Mouse (Mus musculus): ENCODE data around the gene Ank3. TPM values are rescaled to one million over a fixed set of nuclear protein-coding genes. Genes with fewer than 3 reads are reported as not detected.
"Not testable (repeated sequence)": the region's sequence is repeated elsewhere in the genome, so short reads cannot be mapped to it uniquely, and the experiment has no call there.

Ank3 gene
- polyA plus RNA-seq, 1 experiment from 2014 or later = 68.1 TPM

DNA sequence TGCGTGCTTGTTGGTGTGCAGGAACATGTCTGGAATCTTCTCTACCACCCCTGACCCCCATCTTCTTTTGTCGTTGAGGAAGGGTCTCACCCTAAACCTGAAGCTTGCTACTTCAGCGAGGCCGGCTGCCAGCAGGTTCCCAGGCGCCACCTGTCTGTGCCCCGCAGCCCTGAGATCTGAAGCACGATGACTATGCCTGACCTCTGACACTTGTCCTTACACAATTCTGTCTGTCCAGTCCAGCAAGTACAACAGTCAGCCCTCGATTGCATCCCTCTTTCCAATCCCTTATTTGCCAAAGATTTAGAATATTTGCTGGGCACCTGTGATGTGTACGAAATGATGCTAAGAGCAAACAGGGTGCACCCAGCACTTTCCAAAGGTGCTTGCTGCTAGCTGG lies 497.0 kb downstream of the Ank3 start:
- no peaks in the 10 kb centered on the region for H3K4me1 ChIP-seq
- H3K4me2 ChIP-seq = no peak overlapping the region
- peaks cover 25% of the 10 kb centered on the region for H3K36me3 ChIP-seq (replicated peaks)
- no peak overlapping the region for H3K27ac ChIP-seq
- H3K9me3 ChIP-seq = no peaks in the 10 kb centered on the region
- H3K4me3 ChIP-seq (replicated peaks) = no peak overlapping the region
- no peaks in the 10 kb centered on the region for H3K27me3 ChIP-seq
- H3K9ac ChIP-seq = no peak overlapping the region
- 73% methylated on average over 9 of the region's 9 CpGs for WGBS
- ATAC-seq (ENCODE audit: low FRiP score) = no peak

DNA sequence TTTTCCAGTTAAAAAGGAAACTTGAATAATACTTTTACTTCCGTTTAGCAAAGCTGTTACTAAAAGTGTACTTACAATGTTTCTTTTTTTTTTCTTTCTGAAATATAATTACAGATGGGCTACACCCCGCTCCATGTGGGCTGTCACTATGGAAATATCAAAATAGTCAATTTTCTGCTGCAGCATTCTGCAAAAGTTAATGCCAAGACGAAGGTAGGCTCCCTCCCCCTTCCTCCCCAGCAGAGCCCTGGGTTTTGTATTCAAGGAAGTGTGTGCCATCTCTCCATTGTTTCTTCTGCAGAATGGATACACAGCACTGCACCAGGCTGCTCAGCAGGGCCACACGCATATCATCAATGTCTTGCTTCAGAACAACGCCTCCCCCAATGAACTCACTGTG lies 499.4 kb downstream of the Ank3 start:
- Histone ChIP-seq H3K4me1 (no peaks in the 10 kb centered on the region), H3K27ac (no peak overlapping the region), H3K9ac (no peak overlapping the region), H3K27me3 (no peaks in the 10 kb centered on the region), H3K4me3 (replicated peaks) (no peak overlapping the region), H3K9me3 (no peaks in the 10 kb centered on the region), H3K4me2 (no peak overlapping the region), H3K36me3 (replicated peaks) (peaks cover 23% of the 10 kb centered on the region)
- no peak for ATAC-seq (ENCODE audit: low FRiP score)
- WGBS = 71% methylated on average over 5 of the region's 5 CpGs

DNA sequence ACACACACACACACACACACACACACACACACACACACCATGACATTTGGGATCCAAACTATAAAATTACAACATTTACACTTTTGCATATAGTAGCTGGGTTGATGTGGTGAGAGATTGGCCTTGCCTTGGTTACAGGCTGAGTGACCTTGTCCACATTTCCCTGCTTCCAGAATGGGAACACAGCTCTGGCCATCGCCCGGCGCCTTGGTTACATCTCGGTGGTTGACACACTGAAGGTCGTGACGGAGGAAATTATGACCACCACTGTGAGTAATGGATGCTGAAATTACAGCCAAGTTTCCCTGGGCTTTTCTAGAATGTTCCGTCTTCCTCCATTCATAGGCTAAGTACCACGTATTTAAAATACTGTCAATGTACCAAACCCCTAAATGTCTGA lies 500.2 kb downstream of the Ank3 start:
- Histone ChIP-seq H3K27me3 (no peaks in the 10 kb centered on the region), H3K27ac (no peak overlapping the region), H3K4me2 (no peak overlapping the region), H3K36me3 (replicated peaks) (peaks cover 23% of the 10 kb centered on the region), H3K4me3 (replicated peaks) (no peak overlapping the region), H3K9ac (no peak overlapping the region), H3K9me3 (no peaks in the 10 kb centered on the region), H3K4me1 (no peaks in the 10 kb centered on the region)
- 95% methylated on average over 8 of the region's 8 CpGs for WGBS
- ATAC-seq (ENCODE audit: low FRiP score) = no peak

DNA sequence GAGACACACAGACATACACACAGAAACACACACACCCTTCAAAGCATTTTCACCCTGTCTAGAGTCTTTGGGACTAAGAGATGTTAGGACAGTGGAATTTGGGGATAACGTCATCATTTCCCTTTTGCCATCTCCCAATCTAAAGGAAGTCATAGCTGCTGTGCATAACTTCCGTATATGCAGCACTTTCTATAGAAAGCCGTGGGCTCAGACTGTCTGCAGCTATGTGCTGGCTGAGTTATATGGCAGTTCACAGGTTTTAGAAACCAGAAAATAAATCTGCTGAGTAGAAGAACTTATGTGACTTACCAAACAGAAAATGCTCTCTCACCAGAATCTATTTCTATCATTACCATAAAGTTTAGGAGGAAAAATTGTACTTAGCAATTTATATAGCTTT lies 501.2 kb downstream of the Ank3 start:
- Histone ChIP-seq H3K9me3 (no peaks in the 10 kb centered on the region), H3K4me3 (replicated peaks) (no peak overlapping the region), H3K27me3 (no peaks in the 10 kb centered on the region), H3K27ac (no peak overlapping the region), H3K9ac (no peak overlapping the region), H3K4me2 (no peak overlapping the region), H3K36me3 (replicated peaks) (peaks cover 19% of the 10 kb centered on the region; the same call in 1 of the 2 replicates), H3K4me1 (no peaks in the 10 kb centered on the region)
- 88% methylated on average over 3 of the region's 3 CpGs for WGBS
- ATAC-seq (ENCODE audit: low FRiP score) = no peak

DNA sequence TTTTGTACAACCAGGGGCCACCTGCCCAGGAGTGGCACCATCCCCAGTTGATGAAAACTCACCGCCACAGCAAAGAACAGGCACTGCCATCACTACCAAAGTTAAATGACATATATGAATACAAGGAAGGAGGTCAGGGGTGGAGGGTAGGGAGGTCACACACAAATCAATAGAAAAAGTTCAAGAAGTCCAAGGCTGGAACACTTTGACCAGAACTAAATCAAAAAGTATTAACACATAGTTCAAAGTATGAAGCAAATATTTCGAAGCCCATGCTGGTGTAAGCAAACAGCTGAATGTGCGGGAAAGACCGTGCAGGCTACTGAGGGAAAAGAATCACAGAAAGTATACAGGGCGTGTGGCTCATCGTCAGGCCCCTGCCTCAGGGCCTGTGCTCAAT lies 503.5 kb downstream of the Ank3 start:
- H3K36me3 ChIP-seq (replicated peaks) = peaks cover 19% of the 10 kb centered on the region; the same call in 1 of the 2 replicates
- no peak overlapping the region for H3K27ac ChIP-seq
- no peaks in the 10 kb centered on the region for H3K27me3 ChIP-seq
- no peak overlapping the region for H3K4me2 ChIP-seq
- 79% methylated on average over 6 of the region's 6 CpGs for WGBS
- H3K9ac ChIP-seq = no peak overlapping the region
- no peak overlapping the region for H3K4me3 ChIP-seq (replicated peaks)
- H3K9me3 ChIP-seq = no peaks in the 10 kb centered on the region
- H3K4me1 ChIP-seq = no peaks in the 10 kb centered on the region
- ATAC-seq (ENCODE audit: low FRiP score) = no peak

DNA sequence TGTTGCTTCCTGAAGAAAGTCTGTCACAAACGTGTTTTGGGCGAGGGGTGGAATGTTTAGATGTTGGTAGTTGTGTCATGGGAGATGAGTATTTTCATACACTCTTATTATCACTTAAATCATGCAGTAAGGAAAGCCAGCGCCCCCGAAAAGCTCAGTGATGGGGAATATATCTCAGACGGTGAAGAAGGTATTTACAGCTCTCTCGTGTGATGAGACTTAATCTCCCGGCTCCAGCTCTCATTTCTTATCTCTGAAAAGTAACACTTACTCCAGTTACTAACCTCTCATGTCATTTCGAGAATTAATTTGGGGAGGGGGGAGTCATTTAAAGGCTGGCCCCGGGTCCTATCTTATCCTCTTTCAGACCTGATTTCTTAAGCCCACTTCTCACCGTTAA lies 505.7 kb downstream of the Ank3 start:
- Histone ChIP-seq H3K27me3 (no peaks in the 10 kb centered on the region), H3K4me2 (no peak overlapping the region), H3K27ac (no peak overlapping the region), H3K4me1 (no peaks in the 10 kb centered on the region), H3K4me3 (replicated peaks) (no peak overlapping the region), H3K9ac (no peak overlapping the region), H3K36me3 (replicated peaks) (peaks cover 6% of the 10 kb centered on the region; the same call in 1 of the 2 replicates), H3K9me3 (no peaks in the 10 kb centered on the region)
- WGBS = 73% methylated on average over 10 of the region's 10 CpGs
- ATAC-seq (ENCODE audit: low FRiP score) = no peak

DNA sequence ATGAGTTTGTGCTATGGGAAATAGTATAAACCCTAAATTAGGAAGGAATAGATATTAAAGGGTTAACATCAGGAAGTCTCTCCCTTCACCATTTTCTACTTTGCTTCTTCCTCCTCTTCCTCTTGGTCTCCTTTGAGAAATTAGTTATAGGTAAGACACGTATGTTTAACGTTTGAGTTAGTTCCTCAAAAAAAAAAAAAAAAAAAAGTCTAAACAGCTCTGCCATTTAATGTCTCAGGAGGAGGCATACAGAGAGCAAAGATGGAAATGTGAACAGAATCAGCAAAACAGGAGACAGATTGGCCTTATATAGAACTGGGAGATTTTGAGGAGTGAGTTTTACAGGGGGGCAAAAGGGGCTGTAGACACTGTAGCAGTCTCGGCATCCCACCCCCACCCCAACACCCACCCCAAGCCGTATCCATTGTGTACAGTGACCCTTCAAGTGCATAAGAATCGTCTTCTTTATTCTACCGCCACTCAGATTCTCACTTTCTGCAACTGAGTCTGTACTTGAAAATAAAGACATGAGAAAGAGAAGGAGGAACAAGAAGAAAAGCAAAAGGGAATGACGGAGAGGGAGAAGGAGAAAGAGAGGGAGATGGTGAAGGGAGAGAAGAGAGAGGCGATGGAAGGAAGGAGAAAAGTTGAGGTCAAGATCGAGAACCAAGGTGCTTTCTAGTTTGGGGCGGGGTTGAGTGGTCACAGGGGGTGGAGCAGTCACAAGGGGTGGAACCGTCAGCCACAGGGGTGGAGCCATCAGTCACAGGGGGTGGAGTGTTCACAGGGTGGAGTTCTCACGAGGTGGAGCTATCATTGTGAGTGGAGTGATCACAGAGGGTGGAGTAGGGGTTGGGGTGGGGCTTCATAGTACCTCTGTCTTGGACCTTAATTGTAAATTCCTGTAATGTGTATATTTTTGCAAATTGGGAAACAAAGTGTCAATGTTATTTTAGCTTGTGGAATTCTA lies 509.5 kb downstream of the Ank3 start:
- H3K27ac ChIP-seq = no peak overlapping the region
- ATAC-seq (ENCODE audit: low FRiP score) = 0 out of 2 replicates have a peak, but pooled peaks have one; percentile 33
- no peak overlapping the region for H3K9ac ChIP-seq
- no peaks in the 10 kb centered on the region for H3K36me3 ChIP-seq (replicated peaks)
- H3K27me3 ChIP-seq = no peaks in the 10 kb centered on the region
- no peaks in the 10 kb centered on the region for H3K9me3 ChIP-seq
- 54% methylated on average over 12 of the region's 12 CpGs for WGBS
- H3K4me2 ChIP-seq = no peak overlapping the region
- no peak overlapping the region for H3K4me3 ChIP-seq (replicated peaks)
- H3K4me1 ChIP-seq = no peaks in the 10 kb centered on the region

DNA sequence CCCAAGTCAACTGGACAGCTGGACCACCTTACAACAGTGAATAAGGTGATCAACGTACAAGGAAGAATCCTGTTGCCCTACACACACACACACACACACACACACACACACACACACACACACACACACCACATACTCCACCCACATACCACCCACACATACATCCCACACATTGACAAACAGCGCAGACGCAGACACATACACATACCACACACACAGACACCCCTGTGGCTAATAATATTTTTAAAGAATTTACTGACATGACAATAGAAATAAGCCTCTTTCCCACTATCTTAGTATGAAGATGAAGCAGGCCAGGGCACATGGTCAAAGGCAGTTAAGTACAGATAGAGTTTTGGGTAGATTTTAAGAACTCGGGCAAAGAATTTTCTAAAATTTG lies 511.3 kb downstream of the Ank3 start:
- Histone ChIP-seq H3K27ac (no peak overlapping the region), H3K4me1 (no peaks in the 10 kb centered on the region), H3K4me2 (no peak overlapping the region), H3K27me3 (no peaks in the 10 kb centered on the region), H3K36me3 (replicated peaks) (no peaks in the 10 kb centered on the region), H3K9me3 (no peaks in the 10 kb centered on the region), H3K9ac (no peak overlapping the region), H3K4me3 (replicated peaks) (no peak overlapping the region)
- 85% methylated on average over 4 of the region's 4 CpGs for WGBS
- ATAC-seq (ENCODE audit: low FRiP score) = no peak

DNA sequence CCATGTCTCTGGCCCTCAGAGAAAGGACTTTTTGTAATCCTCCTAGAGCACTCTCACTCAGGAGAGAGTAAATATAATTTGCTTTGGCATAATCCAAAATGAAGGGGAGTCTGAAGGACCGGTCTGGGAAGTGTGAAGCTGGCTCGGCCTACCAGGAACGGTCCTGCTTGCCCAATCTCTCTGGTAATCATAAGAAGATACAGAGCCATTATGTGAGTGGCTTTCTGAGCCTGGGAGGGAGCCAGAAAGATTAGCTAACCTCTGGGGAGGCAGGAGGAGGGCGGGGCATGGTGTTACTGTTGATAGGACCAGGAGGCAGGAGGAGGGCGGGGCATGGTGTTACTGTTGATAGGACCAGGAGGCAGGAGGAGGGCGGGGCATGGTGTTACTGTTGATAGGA lies 511.7 kb downstream of the Ank3 start:
- WGBS = 8% methylated on average over 5 of the region's 6 CpGs
- not testable (repeated sequence) for H3K9me3 ChIP-seq; H3K4me2 ChIP-seq; ATAC-seq (ENCODE audit: low FRiP score); H3K36me3 ChIP-seq (replicated peaks); H3K27me3 ChIP-seq; H3K27ac ChIP-seq; H3K4me1 ChIP-seq; H3K4me3 ChIP-seq (replicated peaks); H3K9ac ChIP-seq

DNA sequence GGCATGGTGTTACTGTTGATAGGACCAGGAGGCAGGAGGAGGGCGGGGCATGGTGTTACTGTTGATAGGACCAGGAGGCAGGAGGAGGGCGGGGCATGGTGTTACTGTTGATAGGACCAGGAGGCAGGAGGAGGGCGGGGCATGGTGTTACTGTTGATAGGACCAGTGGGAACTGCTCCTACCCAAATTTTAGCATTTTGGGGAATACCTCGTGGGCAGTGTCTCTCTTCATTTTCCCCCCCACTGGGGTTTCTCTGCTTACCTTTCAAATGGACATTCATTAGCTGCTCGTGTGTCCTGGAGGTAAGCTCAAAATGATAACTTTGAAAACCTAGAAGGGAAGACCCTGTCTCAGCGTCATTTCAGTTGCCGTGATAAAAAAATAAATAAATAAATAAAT lies 512.2 kb downstream of the Ank3 start:
- H3K27me3 ChIP-seq; H3K4me1 ChIP-seq; H3K36me3 ChIP-seq (replicated peaks); H3K4me3 ChIP-seq (replicated peaks); H3K9ac ChIP-seq; H3K4me2 ChIP-seq; H3K9me3 ChIP-seq; ATAC-seq (ENCODE audit: low FRiP score); H3K27ac ChIP-seq: not testable (repeated sequence)
- 38% methylated on average over 6 of the region's 7 CpGs for WGBS

DNA sequence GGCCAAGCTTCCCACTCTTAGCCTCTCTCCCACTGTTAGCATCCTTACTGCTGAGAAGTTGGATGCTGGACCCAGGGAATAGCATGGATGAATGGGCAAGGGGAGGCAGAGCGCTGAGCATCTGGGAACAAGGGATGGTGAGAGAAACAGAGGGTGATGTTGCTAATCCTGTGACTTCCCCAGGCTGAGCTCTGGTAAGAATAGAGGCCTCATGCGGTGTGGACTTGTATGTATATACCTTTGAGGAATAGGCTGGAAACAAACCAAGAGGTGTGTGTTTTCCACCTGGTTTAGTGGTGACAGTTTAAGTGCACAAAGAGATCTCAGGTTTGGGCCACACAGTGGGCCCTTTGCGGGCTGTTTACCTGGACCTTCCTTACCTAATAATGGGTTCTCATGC lies 517.0 kb downstream of the Ank3 start:
- 57% methylated on average over 3 of the region's 3 CpGs for whole genome bisulfite sequencing
- H3K27ac ChIP-seq = no peak overlapping the region

DNA sequence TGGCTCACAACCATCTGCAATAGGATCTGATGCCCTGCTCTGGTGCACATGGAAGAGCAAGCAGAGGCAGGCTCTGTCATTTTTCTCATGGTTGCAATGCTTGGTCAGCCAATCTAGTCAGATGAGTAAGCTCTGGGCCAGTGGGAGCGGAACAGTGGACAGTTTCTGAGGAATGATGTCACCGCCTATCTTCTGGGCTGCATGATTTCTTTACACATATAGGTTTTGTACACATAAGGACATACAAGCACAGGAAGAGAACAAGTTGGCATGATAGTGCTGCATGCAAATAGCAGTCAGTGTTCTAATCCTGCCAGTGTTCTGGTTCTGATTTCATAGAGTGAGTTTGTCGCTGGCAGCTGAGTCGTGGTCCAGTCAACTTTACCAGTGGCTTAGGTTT lies 517.6 kb downstream of the Ank3 start:
- 93% methylated on average over 4 of the region's 4 CpGs for WGBS
- no peaks in the 10 kb centered on the region for H3K9me3 ChIP-seq
- no peaks in the 10 kb centered on the region for H3K36me3 ChIP-seq (replicated peaks)
- H3K27me3 ChIP-seq = no peaks in the 10 kb centered on the region
- no peak overlapping the region for H3K27ac ChIP-seq
- H3K9ac ChIP-seq = no peak overlapping the region
- no peak for ATAC-seq (ENCODE audit: low FRiP score)
- no peaks in the 10 kb centered on the region for H3K4me1 ChIP-seq
- H3K4me2 ChIP-seq = no peak overlapping the region
- no peak overlapping the region for H3K4me3 ChIP-seq (replicated peaks)

More for the DNA sequence above, 517.0 kb downstream of the Ank3 start:
- Histone ChIP-seq H3K4me1 (no peaks in the 10 kb centered on the region), H3K36me3 (replicated peaks) (no peaks in the 10 kb centered on the region), H3K27me3 (no peaks in the 10 kb centered on the region), H3K9me3 (no peaks in the 10 kb centered on the region), H3K4me3 (replicated peaks) (no peak overlapping the region), H3K4me2 (no peak overlapping the region), H3K9ac (no peak overlapping the region)
- ATAC-seq (ENCODE audit: low FRiP score) = no peak
